Mouse (Mus musculus) kidney, adult 9 months (tissue): ENCODE data around the gene Gss.
A peak's percentile ranks its signal among the peaks of the same experiment; 100 is the strongest.
"Not testable (repeated sequence)": the region's sequence is repeated elsewhere in the genome, so short reads cannot be mapped to it uniquely, and the experiment has no call there.

Experiments
- DNase-seq: peaks from one replicate; pipeline ENCODE4 v3.0.0; 2022

The Gss gene

GRCm38 (mm10) chr2:155616971-155617370 lies 24.4 kb upstream of the Gss start:
- DNase-seq, result no peak

GRCm38 (mm10) chr2:155613953-155614352 lies 21.3 kb upstream of the Gss start:
- DNase-seq, result no peak

GRCm38 (mm10) chr2:155613326-155613755 lies 20.7 kb upstream of the Gss start:
- DNase-seq, result peak; percentile 60

GRCm38 (mm10) chr2:155611834-155612550 lies 19.4 kb upstream of the Gss start:
- DNase-seq, result no peak

GRCm38 (mm10) chr2:155610978-155611377 lies 18.4 kb upstream of the Gss start, which contains the start of gene Myh7b:
Myh7b (plus strand) TSS chr2:155611212.
- no peak for DNase-seq

GRCm38 (mm10) chr2:155606360-155606759 lies 13.8 kb upstream of the Gss start:
- no peak for DNase-seq

GRCm38 (mm10) chr2:155605236-155605589 lies 12.6 kb upstream of the Gss start:
- DNase-seq, result not testable (repeated sequence)

GRCm38 (mm10) chr2:155604560-155605235 lies 12.1 kb upstream of the Gss start:
- DNase-seq, result no peak

- DNase-seq, result peak; percentile 73
These were observed 11.1 kb upstream of the Gss start for GRCm38 (mm10) chr2:155603707-155604106.

- no peak for DNase-seq
These were observed 2.9 kb upstream of the Gss start for GRCm38 (mm10) chr2:155595516-155595915.

GRCm38 (mm10) chr2:155592854-155593283 lies 259 bp upstream of the Gss start:
- no peak for DNase-seq

GRCm38 (mm10) chr2:155591676-155592075 lies 934 bp downstream of the Gss start:
- DNase-seq, result peak; percentile 76

- peak; percentile 76 for DNase-seq
These were observed 1.7 kb downstream of the Gss start for GRCm38 (mm10) chr2:155590876-155591275.

- DNase-seq, result peak; percentile 69
These were observed 3.1 kb downstream of the Gss start for GRCm38 (mm10) chr2:155589521-155589920.

GRCm38 (mm10) chr2:155588136-155588535 lies 4.5 kb downstream of the Gss start:
- DNase-seq, result no peak

- peak; percentile 83 for DNase-seq
These were observed 7.1 kb downstream of the Gss start for GRCm38 (mm10) chr2:155585486-155585885.

- no peak for DNase-seq
These were observed 7.5 kb downstream of the Gss start for GRCm38 (mm10) chr2:155585082-155585481.

- DNase-seq, result peak; percentile 88
These were observed 8.6 kb downstream of the Gss start for GRCm38 (mm10) chr2:155583927-155584530.

GRCm38 (mm10) chr2:155582996-155583395 lies 9.6 kb downstream of the Gss start:
- DNase-seq, result peak; percentile 77

- peak; percentile 81 for DNase-seq
These were observed 10.1 kb downstream of the Gss start for GRCm38 (mm10) chr2:155582384-155582995.

- DNase-seq, result no peak
These were observed 12.3 kb downstream of the Gss start for GRCm38 (mm10) chr2:155580331-155580730.

GRCm38 (mm10) chr2:155576656-155577055 lies 16.0 kb downstream of the Gss start:
- peak; percentile 4 for DNase-seq

- DNase-seq, result peak; percentile 97
These were observed 17.9 kb downstream of the Gss start for GRCm38 (mm10) chr2:155574700-155575099.
